Mouse (Mus musculus) megakaryocyte progenitor cell, adult 5-6 weeks (primary cell): Measurements from ENCODE around the gene C1qtnf1. TPM values are rescaled to one million over a fixed set of nuclear protein-coding genes. Genes with fewer than 3 reads are reported as not detected.

Experiments used
- ATAC-seq: replicated peaks from 2 replicates; pipeline ENCODE4 v1.8.0; 2016; ENCODE audit warnings: mild to moderate bottlenecking, moderate TSS enrichment, inconsistent platforms; ENCODE audit not compliant: poor library complexity
- total RNA-seq, 2 experiments: library from RNA; stranded (forward) in 1 of 2; stranded (reverse) in 1 of 2; fragments of 157-497, 149-512 nt in 1 of 2; fragments of 200-1000 nt in 1 of 2; gene quantifications; 2 replicates each; pipeline versions ENCODE4 v1.2.3 to v1.2.4; 2015 to 2017

C1qtnf1 gene
- total RNA-seq, 2 experiments from 2014 or later = not detected

DNA sequence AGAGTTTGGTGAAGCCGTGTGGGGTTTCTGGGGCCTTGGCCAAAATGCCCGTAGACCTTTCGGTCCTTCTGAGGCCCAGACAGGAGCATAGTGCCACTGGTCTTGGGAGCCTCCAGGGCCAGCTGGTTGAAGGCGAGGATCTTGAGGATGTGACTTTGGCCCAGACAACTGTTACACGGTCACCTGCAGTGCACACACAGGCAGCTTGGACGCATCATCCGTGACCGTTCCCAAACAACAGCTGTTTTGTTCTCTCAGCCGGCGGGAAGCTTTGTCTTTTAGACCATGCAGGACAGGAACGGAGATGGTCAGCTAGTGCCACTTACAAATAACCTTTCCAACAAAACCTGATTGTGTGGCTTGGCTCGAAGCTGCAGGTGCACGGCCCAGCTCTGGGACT lies 43.7 kb downstream of the C1qtnf1 start:
- no peak for ATAC-seq

DNA sequence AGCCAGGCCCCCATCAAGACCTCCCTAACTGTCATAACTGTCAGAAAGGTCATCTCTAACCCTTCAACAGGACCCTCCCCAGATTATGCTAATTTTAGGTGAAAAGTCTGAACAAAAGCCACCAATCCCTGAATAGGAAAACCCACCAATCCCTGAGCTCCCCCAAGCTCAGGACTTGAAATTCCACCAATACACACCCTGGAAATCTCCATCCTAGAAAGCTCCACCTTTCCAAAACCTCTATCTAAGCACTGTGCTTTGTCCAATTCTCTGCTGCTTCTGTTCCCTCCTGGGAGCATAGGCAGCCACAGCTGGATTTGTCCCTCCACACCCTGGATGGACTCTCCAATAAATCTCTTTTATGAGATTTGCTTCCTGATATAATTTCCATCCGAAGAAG lies 45.2 kb downstream of the C1qtnf1 start:
- no peak for ATAC-seq

DNA sequence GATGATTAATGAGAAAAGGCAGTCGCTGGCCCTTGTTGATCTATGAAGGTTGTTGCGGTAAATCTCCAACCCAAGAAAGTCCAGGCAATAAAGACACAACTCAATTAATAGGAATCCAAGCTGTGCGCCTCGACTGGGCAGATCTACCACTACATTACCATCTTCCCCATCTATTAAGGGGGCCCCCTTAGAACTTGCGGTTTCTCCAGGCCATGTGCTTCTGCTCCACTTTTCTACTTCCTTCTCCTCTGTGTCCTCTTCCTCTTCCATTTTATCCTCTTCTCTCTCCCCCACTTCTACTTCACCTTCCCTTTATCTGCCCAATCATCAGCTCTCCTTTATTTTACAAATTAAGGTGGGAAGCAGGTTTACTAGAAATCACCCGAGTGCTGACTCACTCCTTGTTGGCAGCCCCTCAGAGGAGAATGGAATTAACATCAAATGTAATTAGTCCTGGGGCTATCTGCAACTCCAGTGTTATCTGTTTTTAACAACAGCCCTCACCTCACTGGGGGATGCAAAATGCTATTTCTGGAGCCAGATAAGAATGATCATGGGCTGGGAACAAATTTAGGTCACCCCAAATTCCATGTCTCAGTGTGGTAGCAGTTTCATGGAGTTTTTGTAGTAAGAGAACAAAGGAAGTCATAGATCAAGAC lies 46.0 kb downstream of the C1qtnf1 start:
- no peak for ATAC-seq

DNA sequence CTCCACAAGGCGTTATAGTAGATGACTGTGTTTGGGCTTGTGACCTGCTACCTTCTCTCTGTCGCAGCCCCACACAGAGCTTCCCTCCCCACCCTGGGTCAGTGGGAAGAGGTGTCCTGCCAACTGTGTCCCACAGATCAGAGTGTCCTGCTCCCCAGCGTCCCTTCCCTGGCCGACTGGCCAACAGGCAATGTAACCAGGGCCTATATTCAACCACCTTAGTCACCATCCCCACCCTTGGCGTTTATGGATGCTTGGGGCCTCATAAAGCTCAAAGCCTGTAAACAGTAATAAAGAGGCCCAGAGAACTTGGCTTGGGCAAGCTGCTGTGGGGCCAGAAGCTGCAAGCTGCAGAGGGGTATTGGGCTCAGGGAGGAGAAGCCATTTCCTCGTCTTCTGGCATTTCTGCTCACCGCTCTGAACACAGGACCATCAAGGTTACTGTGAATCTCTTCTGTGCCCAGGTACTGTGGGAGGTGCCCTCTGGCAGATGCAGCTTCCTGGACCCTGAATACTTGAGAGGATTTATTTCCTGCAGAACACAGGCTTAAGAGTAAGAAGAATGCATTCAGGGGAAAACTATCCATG lies 47.6 kb downstream of the C1qtnf1 start:
- ATAC-seq = no peak

DNA sequence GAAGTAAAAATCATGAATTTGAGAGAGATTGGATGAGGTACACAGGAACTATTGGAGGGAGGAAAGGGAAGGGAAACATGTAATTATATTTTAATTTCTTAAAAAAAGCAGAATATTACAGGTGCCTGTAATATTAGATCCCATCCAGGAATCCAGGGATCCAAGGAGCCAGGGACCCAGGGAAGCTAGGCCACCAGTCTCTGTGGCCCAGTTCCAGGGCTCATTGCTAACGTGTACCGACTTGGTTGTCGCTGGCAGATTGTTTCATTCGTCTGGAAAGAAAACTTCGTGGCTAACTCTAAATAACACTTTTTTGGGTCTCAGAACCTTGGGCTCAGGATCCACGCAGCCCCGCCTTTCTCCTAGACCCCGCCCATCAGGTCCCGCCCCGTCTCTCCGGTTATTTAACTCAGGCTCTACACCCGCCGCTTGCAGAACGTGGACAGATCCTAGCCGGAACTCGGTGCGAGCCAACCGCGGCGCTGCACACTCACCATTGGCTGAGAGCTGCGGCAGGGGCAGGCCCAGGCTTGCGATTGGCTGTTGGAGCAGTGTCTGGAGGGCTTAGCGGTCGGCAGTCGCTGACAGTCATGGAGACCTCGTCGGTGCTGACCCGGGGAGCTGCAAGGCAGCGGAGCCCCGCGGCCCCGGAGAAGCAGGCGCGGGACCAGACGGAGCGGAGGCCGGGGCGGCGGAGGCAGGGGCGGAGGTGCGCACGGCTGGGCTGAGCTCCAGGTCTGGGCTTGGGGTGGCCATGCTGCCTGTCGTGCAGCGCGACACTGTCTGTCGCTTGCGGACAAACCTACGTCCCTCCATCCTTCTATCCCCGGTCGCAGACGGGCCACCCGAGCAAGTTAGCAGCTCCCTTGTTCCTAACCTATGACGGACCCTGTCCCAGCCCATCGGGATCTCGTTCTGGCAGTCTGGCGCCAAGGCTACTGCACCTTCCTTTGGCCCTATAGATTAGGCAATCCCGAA lies 48.7 kb downstream of the C1qtnf1 start, which contains the start of gene Engase:
TSS of gene Engase (plus strand) at position 434 of the 978 bp plus-strand sequence.
- peak; percentile 99 for ATAC-seq

DNA sequence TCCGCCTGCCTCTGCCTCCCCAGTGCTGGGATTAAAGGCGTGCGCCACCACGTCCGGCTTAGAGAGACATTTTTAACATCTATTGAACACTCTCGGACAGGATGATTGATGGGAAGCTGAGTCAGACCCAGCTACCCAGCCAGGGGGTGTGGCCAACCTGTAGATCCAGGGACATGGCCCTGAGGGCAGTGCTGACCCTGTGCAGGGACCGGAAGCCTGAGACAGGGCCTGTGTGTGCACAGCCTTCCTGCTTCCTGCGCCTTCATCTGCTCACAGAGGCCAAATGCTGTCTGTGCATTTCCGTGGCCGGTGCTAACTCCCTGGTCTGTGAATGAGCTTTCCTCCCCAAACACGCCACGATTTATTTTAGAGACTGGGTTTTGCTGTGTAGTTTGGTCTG lies 51.8 kb downstream of the C1qtnf1 start:
- no peak for ATAC-seq

DNA sequence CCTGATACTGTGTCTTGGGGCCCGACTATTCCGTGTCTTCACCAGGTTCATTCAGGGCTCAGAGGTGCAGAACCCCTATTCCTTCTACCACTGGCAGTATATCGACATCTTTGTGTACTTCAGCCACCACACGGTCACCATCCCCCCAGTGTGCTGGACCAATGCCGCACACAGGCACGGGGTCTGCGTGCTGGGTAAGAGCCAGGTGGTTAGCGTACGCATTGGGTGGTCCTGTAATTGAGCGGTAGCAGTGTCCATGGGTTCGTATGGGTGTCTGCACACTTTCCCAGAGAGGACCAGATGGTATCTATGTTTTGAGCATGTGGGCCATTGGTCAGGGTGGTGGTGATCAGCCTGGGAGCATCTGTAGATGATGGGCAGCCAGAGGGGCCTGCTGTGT lies 53.2 kb downstream of the C1qtnf1 start:
- ATAC-seq = no peak

DNA sequence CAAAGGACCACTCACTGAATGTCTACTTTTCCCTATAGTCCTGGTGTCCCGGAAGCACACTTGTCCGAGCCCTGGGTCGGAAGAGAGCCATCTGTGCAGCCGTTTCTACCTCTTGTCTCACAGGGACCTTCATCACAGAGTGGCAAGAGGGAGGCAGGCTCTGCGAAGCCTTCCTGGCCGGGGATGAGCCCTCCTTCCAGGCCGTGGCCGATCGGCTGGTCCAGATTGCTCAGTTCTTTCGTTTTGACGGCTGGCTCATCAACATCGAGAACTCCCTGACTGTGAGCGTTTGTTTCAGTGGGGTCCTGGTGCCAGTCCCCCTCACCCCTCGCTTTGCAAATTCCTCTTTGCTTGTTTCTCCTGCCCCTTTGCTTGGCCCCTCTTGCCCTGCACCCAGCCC lies 53.7 kb downstream of the C1qtnf1 start:
- ATAC-seq = no peak

DNA sequence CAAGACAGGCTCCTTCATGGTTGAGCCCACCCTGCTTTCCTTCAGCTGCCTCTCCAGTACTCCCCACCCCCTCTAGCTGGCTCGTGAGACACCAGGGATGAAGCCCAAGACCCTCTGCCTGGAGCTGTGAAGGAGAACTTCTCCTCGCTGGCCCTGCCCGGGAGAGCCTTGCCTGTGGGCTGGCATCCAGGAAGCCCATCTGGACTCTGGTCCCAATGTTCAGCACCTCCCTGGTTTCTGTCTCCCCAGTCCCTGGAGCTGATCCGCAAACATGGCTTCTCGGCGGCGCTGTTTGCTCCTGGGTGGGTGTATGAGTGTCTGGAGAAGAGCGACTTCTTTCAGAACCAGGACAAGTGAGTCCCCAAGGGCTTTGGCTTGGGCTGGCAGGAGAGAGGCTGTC lies 56.2 kb downstream of the C1qtnf1 start:
- no peak for ATAC-seq

DNA sequence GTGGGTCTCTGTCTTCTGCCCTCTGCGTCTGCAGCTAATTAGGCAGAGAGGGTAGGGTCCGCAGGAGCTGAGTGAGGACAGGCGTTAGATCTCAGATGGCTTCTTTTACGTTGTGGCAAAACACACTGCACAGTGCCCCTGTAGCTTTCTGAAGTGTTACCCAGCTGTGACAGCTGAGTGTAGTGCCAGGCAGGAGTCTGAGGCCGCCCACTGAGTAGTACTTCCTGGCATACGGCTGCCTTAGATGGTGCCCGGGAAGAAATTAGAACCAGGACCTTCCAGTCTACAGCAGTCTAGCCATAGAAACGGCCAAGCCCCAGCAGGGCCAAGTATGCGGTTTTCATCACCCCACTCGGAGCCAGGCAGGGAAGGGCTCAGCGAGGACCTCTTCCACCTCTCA lies 57.3 kb downstream of the C1qtnf1 start:
- ATAC-seq = no peak

DNA sequence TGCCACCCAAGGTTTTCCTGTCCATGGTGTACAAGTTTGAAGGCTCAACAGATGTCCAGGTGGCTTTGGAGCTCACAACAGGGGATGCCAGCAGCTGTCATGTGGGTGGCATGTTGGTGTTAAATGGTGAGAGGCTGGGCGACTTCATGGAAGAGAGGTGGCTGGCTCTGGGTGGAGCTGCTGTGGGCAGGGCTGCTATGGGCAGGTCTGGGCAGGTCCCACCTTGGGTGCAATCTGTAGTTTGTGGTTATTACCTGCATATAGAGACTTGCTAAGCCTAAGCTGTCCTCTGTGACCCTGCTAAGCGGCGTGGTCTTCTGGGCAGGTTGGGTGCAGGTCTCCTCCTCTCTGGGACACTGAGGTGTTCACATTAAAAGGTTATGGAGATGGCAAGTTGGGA lies 57.8 kb downstream of the C1qtnf1 start:
- ATAC-seq = no peak

DNA sequence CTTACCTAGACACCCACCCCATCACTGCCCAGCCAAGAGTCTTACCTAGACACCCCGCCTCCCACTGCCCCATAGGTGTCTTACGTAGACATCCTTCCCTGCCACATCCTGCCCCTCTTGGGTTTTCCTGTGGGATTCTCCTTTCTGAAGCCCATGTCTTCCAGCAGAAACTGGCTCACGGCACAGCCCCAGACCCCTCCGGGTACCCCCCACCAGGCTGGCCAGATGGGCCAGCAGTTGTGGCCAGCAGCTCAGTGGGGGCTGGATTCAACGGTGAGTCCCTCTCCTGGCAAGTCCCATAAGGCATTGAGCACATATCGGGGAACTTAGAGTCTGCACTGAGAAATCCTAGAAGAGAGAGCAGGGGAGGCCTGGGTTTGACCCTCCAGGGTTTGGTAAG lies 58.3 kb downstream of the C1qtnf1 start:
- no peak for ATAC-seq

DNA sequence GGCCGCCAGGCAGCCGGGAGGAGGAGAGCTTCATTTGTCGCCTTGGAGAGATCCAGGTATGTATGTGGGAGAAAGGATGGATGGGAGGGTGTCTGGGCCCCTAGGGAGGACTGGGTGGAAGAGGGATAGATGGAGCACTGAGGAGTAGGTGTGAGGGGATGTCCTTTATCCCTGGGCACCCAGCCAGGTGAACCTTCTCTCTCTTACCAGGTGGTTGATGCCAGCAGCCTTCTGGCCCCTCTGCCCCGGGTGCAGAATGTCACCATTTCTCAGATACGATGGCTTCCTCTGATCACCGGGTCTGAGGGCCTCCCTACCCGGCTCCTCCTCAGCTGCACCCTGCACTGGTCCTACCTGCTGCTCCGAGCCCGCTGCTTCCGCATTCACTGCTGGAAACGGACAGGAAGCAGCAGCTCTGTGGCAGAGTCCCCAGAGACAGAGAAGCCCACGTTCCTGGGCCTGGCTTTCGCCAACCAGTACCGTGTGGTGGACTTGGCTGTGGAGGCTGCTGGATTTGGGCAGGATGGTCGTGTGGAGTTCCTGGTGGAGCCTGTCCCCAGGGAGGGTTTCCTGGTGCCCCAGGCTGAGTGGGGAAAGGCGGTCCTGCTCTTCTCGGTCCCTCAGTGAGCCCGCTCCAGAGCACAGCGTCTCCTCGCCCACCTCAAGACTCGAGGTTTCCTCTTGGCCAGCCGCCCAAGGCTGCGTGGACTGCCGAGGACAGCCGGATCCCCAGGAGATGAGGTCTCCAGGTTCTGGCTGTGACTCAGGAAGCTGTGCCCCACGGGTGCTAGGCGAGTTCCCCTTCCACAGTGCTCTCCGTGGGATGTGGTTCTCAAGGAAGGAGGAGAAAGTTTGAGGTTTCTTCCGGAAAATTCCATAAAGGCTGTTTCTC lies 59.1 kb downstream of the C1qtnf1 start:
- ATAC-seq = no peak

DNA sequence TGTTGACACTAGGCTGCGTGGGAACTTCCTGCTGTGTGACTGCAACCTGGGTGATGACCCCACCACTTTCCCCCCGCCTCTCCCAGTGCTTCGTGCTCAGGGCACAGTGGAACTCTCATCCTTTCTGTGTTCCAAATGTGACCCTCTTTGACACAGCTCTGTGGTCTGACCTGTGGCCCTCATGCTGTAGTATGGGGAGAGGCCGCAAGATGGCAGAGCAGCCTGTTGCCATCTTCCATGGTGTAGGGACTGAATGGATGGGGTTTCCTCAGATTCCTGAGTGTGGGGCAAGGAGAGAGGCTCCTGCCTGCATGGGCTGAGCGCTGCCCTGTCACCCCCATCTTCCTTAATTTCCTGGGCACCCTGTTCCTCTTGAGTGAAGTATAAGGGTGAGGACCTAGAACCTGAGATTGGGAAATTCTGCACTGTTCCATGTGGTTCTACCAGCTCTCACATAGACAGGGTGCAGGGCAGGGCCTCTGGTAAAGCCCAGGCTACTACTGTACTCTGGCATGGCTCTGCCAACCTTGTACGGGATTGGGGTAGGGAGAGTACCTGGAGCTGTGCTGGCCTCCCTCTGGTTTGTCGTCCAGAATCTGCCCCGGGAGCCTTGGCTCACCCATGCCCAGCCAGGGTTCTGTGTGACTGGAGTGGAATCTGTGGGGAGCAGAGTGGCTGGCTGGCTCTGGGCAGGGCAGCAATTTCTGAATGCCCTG lies 60.3 kb downstream of the C1qtnf1 start:
- no peak for ATAC-seq

DNA sequence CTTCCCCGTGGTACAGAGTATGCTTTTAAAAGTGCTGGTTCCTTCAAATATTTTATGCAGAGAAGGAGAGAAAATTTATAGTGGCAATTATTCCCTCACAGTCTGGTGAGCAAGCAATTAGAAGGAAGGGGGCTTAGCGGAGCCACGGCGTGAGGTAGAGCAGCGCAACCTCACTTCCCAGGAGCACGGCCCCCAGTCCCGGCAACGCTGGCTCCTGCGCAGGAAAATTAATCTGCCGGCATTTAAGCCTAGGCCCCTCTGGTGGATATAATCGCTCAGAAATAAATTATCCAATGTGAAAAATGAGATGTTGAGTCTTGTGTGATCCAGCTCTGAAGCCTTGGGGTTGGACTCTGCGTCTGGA lies 60.9 kb downstream of the C1qtnf1 start:
- ATAC-seq = no peak

DNA sequence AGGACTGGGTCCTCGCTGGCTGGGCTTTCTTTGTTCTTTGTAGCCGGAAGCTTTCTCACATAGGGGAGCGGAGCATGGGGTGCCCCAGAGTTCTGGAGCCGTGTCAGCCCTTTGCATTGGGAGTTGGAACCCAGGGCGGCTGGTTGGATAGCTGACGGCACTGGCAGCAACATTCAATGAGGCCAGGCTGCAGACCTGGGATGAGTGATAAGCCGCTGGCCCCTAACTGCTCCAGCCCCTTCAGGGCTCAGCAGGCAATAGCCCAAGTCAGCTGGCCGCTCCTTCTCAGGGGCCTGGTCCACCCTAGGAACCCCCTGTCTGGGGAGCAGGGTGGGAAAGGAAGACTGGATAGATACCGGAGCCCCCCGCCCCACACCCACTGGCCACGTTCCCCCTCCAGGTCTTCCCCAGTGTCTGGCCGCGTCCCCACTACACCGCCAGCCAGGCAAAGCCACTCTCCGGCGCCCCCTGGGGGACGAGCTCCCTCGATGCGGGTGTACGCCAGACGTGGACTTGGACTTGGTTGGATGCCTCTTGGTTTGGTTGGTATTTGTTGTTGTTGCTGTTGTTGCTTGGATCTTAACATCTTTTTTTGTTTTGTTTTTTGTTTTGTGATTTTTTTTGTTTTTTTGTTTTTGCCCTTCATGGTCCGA lies 62.7 kb downstream of the C1qtnf1 start:
- ATAC-seq = peak; percentile 85

DNA sequence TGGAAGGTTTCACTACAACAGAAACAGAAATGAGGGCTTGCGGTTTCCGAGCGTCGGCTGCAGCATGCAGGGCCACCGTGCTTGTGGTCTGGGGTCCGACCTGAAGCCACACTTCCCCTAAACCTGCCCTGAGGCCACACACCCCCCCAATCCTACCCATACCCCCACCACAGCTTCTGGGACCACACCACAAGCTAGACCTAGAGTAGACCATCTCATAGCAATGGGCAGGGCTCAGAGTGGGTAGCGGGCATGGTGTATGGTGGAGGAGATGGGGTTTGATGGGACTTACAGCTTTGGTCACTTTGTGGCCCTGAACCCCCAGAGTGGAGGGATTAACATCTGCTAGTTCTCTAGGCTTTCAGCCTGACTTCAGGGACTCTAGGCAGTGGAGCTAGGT lies 63.2 kb downstream of the C1qtnf1 start:
- ATAC-seq = no peak

DNA sequence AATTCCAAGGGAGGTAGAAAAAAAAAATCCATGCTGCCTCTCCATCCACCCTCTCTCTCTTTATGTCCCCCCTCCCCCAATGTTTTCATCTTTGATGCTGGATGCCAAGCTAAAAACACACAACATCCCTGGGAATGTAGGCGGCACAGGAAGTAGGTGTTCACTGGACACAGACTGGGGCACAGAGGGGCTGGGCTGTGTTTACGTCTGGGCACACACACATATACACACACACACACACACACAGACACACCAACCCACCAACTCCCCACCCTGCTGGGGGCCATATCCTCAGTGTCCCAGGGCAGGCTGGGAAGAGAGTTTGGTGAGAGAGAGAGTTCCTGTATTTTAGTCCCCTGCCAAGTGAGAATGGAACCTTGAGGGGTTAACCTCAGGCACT lies 65.5 kb downstream of the C1qtnf1 start:
- ATAC-seq = no peak

DNA sequence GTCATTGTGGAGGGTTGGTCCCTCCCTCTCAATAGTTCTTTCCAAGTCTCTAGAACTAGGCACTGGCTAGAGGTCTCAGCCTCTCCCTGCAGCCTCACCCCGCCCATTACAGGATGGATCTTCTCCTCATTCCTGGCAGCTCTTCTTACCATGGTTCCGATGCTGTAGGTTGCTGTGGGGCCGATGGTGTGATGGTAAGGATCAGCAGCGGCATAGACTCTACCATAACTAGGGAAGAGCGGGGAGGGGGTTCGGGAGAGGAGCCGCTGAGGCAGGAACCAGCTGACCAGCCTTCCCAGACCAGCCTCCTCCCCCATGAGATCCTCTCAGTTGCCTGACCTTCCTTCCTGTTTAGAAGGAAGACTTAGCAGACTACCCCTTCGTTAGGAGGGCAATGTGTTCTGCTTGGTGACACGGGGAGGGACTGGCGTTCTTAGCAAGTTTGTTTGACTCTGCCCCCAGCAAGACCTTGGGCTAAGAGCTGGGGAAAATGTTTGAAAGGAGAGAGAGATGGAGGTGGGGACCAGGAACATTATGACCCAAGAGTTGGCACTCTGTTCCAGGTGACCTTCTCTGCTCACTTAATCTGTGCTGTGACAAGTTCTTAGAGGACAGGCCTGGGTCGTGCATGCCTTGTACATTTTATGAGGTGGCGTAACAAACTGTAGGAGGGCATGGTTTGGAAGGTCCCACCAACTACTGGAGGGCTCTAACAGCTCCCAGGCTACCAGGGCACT lies 66.2 kb downstream of the C1qtnf1 start:
- ATAC-seq = no peak
